Mouse (Mus musculus) CH12.LX (cell line): ENCODE results near the gene Xrra1. TPM values are rescaled to one million over a fixed set of nuclear protein-coding genes. Genes with fewer than 3 reads are reported as not detected.

Experiments
- DNase-seq: peaks from one replicate; pipeline ENCODE4 v3.0.0-alpha.2; 2013; ENCODE audit errors: extremely low read depth
- H3K27ac ChIP-seq: 2 replicates; pipeline ENCODE4 v1.5.1; 2012; ENCODE audit warnings: low read depth, mild to moderate bottlenecking, control low read depth, moderate library complexity; ENCODE audit not compliant: insufficient read depth
- H3K27me3 ChIP-seq: replicated peaks from 2 replicates; pipeline ENCODE3; 2012; ENCODE audit warnings: inconsistent platforms
- H3K36me3 ChIP-seq, 2 experiments: replicated peaks in 1 of 2; 2 replicates each; pipeline versions ENCODE3 to v1.6.1; 2012; ENCODE audit warnings: inconsistent platforms in 1 of 2, low read length in 1 of 2, mild to moderate bottlenecking in 1 of 2, mixed read lengths in 1 of 2, moderate library complexity in 1 of 2; ENCODE audit not compliant: control insufficient read depth in 1 of 2, insufficient read depth in 1 of 2
- H3K4me1 ChIP-seq, 2 experiments: 2 replicates each; pipeline ENCODE4 v1.6.1; 2012; ENCODE audit warnings: inconsistent platforms in 1 of 2, moderate library complexity in 1 of 2; ENCODE audit not compliant: insufficient read depth in 2 of 2, control insufficient read depth in 1 of 2
- H3K4me2 ChIP-seq: 2 replicates; pipeline ENCODE4 v1.6.1; 2012; ENCODE audit warnings: low read depth, mild to moderate bottlenecking, control low read depth; ENCODE audit not compliant: poor library complexity, insufficient read depth, severe bottlenecking
- H3K4me3 ChIP-seq, 3 experiments: fragments of 150-350 bp in 1 of 3; sonication (generic) in 1 of 3; replicated peaks in 1 of 3; 2 replicates each; pipeline versions ENCODE3 to v1.5.1; 2011 to 2012; ENCODE audit warnings: low read depth in 2 of 3, low read length in 2 of 3, mild to moderate bottlenecking in 2 of 3, moderate library complexity in 2 of 3, control low read depth in 1 of 3, improper control_type of control experiment in 1 of 3, inconsistent platforms in 1 of 3, mixed read lengths in 1 of 3; ENCODE audit not compliant: poor library complexity in 1 of 3
- H3K79me2 ChIP-seq: replicated peaks from 2 replicates; pipeline ENCODE4 v1.6.1; 2012; ENCODE audit warnings: mild to moderate bottlenecking, moderate library complexity; ENCODE audit not compliant: control insufficient read depth, poor library complexity, insufficient read depth, severe bottlenecking; ENCODE audit errors: extremely low read depth
- H3K9ac ChIP-seq: 2 replicates; pipeline ENCODE4 v1.6.1; 2012; ENCODE audit warnings: low read depth, mild to moderate bottlenecking, control low read depth, moderate library complexity; ENCODE audit not compliant: insufficient read depth
- H3K9me3 ChIP-seq: replicated peaks from 2 replicates; pipeline ENCODE3; 2012; ENCODE audit warnings: low read length, inconsistent platforms, mixed read lengths
- CHD2 ChIP-seq: IDR thresholded peaks from 2 replicates; pipeline ENCODE4 v1.6.1; 2011; ENCODE audit warnings: low read length, improper control_type of control experiment
- CTCF ChIP-seq, 2 experiments: IDR thresholded peaks in 1 of 2; conservative IDR thresholded peaks in 1 of 2; 2 replicates each; pipeline ENCODE4 v1.5.1; 2011 to 2012; ENCODE audit warnings: low read depth in 2 of 2, low read length in 2 of 2, improper control_type of control experiment in 1 of 2, inconsistent platforms in 1 of 2, mild to moderate bottlenecking in 1 of 2, moderate library complexity in 1 of 2
- E2F4 ChIP-seq: IDR thresholded peaks from 2 replicates; pipeline ENCODE4 v1.6.1; 2011; ENCODE audit warnings: low read depth, low read length, improper control_type of control experiment; ENCODE audit not compliant: insufficient replicate concordance
- HCFC1 ChIP-seq: IDR thresholded peaks from 2 replicates; pipeline ENCODE4 v1.6.1; 2012; ENCODE audit warnings: low read depth, mild to moderate bottlenecking, inconsistent platforms, low read length, improper control_type of control experiment
- JUN ChIP-seq: IDR thresholded peaks from 2 replicates; pipeline ENCODE4 v1.6.1; 2011; ENCODE audit warnings: low read depth, mild to moderate bottlenecking, low read length, improper control_type of control experiment, moderate library complexity; ENCODE audit not compliant: insufficient read depth
- JUND ChIP-seq: conservative IDR thresholded peaks from 2 replicates; pipeline ENCODE4 v1.6.1; 2011; ENCODE audit warnings: low read depth, low read length, improper control_type of control experiment
- MAFK ChIP-seq: IDR thresholded peaks from 2 replicates; pipeline ENCODE4 v1.6.1; 2011; ENCODE audit warnings: low read length, improper control_type of control experiment; ENCODE audit not compliant: insufficient replicate concordance
- MAX ChIP-seq: IDR thresholded peaks from 2 replicates; pipeline ENCODE4 v1.6.1; 2011; ENCODE audit warnings: low read length, improper control_type of control experiment
- MAZ ChIP-seq: IDR thresholded peaks from 2 replicates; pipeline ENCODE4 v1.6.1; 2012; ENCODE audit warnings: low read depth, mild to moderate bottlenecking, inconsistent platforms, low read length, improper control_type of control experiment, moderate library complexity
- MYC ChIP-seq: IDR thresholded peaks from 2 replicates; pipeline ENCODE4 v1.6.1; 2011; ENCODE audit warnings: low read depth, mild to moderate bottlenecking, improper control_type of control experiment, low read length
- NELFE ChIP-seq: IDR thresholded peaks from 2 replicates; pipeline ENCODE4 v1.6.1; 2011; ENCODE audit warnings: low read depth, low read length, improper control_type of control experiment
- POLR2AphosphoS2 ChIP-seq: IDR thresholded peaks from 2 replicates; pipeline ENCODE4 v1.6.1; 2011; ENCODE audit warnings: low read depth, low read length, improper control_type of control experiment
- RCOR1 ChIP-seq: conservative IDR thresholded peaks from 2 replicates; pipeline ENCODE4 v1.6.1; 2012; ENCODE audit warnings: low read depth, mild to moderate bottlenecking, inconsistent platforms, low read length, improper control_type of control experiment
- SIN3A ChIP-seq: IDR thresholded peaks from 2 replicates; pipeline ENCODE4 v1.6.1; 2012; ENCODE audit warnings: low read length, improper control_type of control experiment, inconsistent platforms
- SMC3 ChIP-seq: IDR thresholded peaks from 2 replicates; pipeline ENCODE4 v1.6.1; 2011; ENCODE audit warnings: low read depth, low read length, improper control_type of control experiment
- TCF12 ChIP-seq: IDR thresholded peaks from 2 replicates; pipeline ENCODE4 v1.6.1; 2014; ENCODE audit warnings: low read depth, mild to moderate bottlenecking, inconsistent platforms, low read length, improper control_type of control experiment
- UBTF ChIP-seq: IDR thresholded peaks from 2 replicates; pipeline ENCODE4 v1.6.1; 2012; ENCODE audit warnings: low read depth, mild to moderate bottlenecking, inconsistent platforms, low read length, improper control_type of control experiment, moderate library complexity
- USF2 ChIP-seq: conservative IDR thresholded peaks from 2 replicates; pipeline ENCODE4 v1.6.1; 2011; ENCODE audit warnings: low read depth, low read length, improper control_type of control experiment
- ZKSCAN1 ChIP-seq: IDR thresholded peaks from 2 replicates; pipeline ENCODE4 v1.6.1; 2012; ENCODE audit warnings: low read depth, inconsistent platforms, low read length, improper control_type of control experiment, borderline replicate concordance
- ZMIZ1 ChIP-seq: IDR thresholded peaks from 2 replicates; pipeline ENCODE4 v1.6.1; 2012; ENCODE audit warnings: low read depth, mild to moderate bottlenecking, inconsistent platforms, low read length, improper control_type of control experiment
- ZNF384 ChIP-seq: IDR thresholded peaks from 2 replicates; pipeline ENCODE4 v1.6.1; 2012; ENCODE audit warnings: low read depth, low read length, improper control_type of control experiment, inconsistent platforms
- dilution Hi-C: fragments of 300-500 bp; cut with MboI; formaldehyde crosslinking; loops from 2 replicates; pipeline ENCODE4 v1.14.3; 2020; ENCODE audit warnings: low sequenced_read_pairs; ENCODE audit not compliant: extremely low pct_unique_long_range_greater_than_20kb, extremely low pct_ligation_motif_present
- in situ Hi-C: fragments of 300-500 bp; cut with MboI; formaldehyde crosslinking; loops from 3 replicates; pipeline ENCODE4 v1.14.3; 2019; ENCODE audit warnings: low sequenced_read_pairs, low pct_ligation_motif_present, low pct_unique_long_range_greater_than_20kb, mixed read lengths
- polyA plus RNA-seq: library from polyadenylated mRNA; unstranded; fragments of >175 nt; gene quantifications from 2 replicates; pipeline ENCODE4 v1.2.1, GENCODE M21; 2012; ENCODE audit warnings: low read depth; ENCODE audit not compliant: insufficient read length
- total RNA-seq, 2 experiments: library from RNA; depleted of rRNA; stranded (reverse); fragments of 300-350 nt in 1 of 2; fragments of >200 nt in 1 of 2; gene quantifications; 2 replicates each; pipeline ENCODE4 v1.2.3; 2012 to 2014

Gene Xrra1
- total and polyA plus RNA-seq, 3 experiments, result 0.17 to 0.59 (median 0.49) TPM

DNA sequence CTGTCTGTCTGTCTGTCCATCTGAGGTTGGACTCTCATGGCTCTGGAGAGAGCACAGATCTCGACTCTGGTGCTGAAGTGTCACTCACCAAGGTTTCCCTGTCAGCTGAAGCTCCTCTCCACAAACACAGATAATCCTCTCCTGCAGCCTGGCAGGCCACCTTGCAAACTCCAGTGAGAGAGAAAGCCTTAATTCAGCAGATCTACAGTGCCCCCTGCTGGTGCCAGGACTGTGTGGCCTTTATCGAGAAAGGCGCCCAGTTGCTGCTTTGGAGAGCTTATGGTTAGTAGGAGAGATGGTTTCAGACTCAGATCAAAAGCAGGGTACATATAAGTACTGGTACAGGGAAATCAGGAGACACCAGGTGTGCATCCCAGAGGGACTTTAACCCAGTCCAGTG, 17.4 kb downstream of the Xrra1 start (continued):
- TF ChIP-seq POLR2AphosphoS2 (no peak), ZKSCAN1 (no peak), UBTF (no peak), RCOR1 (no peak), ZMIZ1 (no peak), MAX (no peak), TCF12 (no peak), JUN (no peak), MAFK (no peak), ZNF384 (no peak), NELFE (no peak; the same call in 1 of the 2 replicates), SIN3A (no peak), E2F4 (no peak), USF2 (no peak)

DNA sequence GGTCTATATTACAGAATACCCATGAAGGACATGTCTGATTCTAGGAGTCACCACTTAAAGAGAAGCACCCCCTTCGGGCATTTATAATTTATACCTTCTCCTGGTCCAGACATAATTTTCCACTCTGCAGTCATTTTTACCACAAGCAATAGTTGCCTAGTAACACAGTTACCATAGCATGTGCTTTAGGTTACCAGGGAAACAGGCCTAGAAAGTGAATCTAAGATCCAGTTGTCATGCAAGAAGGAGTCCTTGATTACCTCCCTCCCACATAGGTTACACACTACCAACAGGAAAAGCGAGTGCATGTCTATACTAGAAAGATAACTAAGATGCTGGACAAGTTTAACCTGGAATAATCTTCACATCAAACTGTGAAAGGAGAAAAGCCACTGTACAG, 19.3 kb downstream of the Xrra1 start:
- no peaks in the 10 kb centered on the region for H3K79me2 ChIP-seq
- H3K4me3 ChIP-seq, result no peak overlapping the region
- dilution Hi-C loops (no loop called here), in situ Hi-C loops (loop anchor here (5.0 kb wide), 1 partner anchor 261 kb away; no protein-coding TSS in a partner anchor)
- no peak for TF ChIP-seq SMC3
- no peak for TF ChIP-seq RCOR1
- TF ChIP-seq MYC, result no peak
- no peaks in the 10 kb centered on the region for H3K9me3 ChIP-seq
- H3K36me3 ChIP-seq, result no peaks in the 10 kb centered on the region
- no peaks in the 10 kb centered on the region for H3K27me3 ChIP-seq
- H3K27ac ChIP-seq, result no peak overlapping the region
- H3K9ac ChIP-seq, result no peak overlapping the region
- no peak overlapping the region for H3K4me2 ChIP-seq
- peaks cover 0 to 2% of the 10 kb centered on the region in 2 experiments; a peak in 1 of 4 replicates for H3K4me1 ChIP-seq
- DNase-seq, result no peak

DNA sequence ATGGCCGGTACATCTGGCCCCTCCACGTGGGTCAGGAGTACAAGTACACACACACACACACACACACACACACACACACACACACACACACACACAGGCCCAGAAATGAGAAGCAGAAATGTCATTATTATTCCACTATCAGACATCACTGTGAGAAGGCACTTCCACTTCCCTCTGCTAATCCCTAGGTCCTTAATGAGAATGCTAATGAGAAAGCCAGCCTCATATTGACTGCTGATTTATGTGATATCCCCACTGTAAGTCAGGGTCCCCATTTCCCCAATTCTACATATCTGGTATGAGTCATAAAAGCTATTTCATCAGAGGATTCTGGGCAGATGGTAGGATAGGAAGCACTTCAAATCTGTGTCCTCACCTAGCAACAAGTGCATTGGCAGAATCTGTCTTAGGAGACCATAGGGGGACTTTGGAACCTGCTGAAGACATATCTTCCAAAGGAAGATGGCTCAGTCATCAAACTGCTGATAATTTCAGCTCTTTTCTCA, 28.4 kb downstream of the Xrra1 start:
- no peak overlapping the region for H3K4me2 ChIP-seq
- no peaks in the 10 kb centered on the region for H3K27me3 ChIP-seq
- no peaks in the 10 kb centered on the region for H3K79me2 ChIP-seq
- no peak overlapping the region for H3K4me3 ChIP-seq
- dilution Hi-C loops, result no loop called here
- no peak for TF ChIP-seq SIN3A
- TF ChIP-seq HCFC1, result no peak
- no peak for TF ChIP-seq UBTF
- no peak for TF ChIP-seq ZKSCAN1
- TF ChIP-seq MYC, result no peak
- TF ChIP-seq CTCF (conservative IDR thresholded peaks at IDR 0.05 in 1 of 2, IDR thresholded peaks at IDR 0.05 in 1 of 2; ENCODE audit: low read depth in 2 of 2, low read length in 2 of 2), result no peak
- no peak for TF ChIP-seq MAZ
- no peak for TF ChIP-seq ZMIZ1
- no peak for TF ChIP-seq CHD2
- TF ChIP-seq MAX, result no peak
- TF ChIP-seq JUND, result no peak
- no peaks in the 10 kb centered on the region for H3K9me3 ChIP-seq
- peaks cover 4 to 16% of the 10 kb centered on the region in 2 experiments; a peak in 3 of 4 replicates for H3K4me1 ChIP-seq
- in situ Hi-C loops, result no loop called here
- DNase-seq, result no peak
- no peak overlapping the region for H3K9ac ChIP-seq
- H3K27ac ChIP-seq, result no peak overlapping the region
- no peaks in the 10 kb centered on the region for H3K36me3 ChIP-seq
